Mouse (Mus musculus): ENCODE results near the gene Mllt6.

Mllt6 gene

GRCm38 (mm10) chr11:97662893-97663527 is at the start of gene Mllt6:
Gene Mllt6 (plus strand): TSS chr11:97663414.
- in situ Hi-C loops (cut with MboI, MseI) = no loop called here

- in situ Hi-C loops (cut with MboI, MseI) = no loop called here
These were observed 47.9 kb upstream of the Mllt6 start for GRCm38 (mm10) chr11:97615276-97615675.

- in situ Hi-C loops (cut with MboI, MseI) = no loop called here
These were observed 44.8 kb upstream of the Mllt6 start for GRCm38 (mm10) chr11:97618368-97618767.

GRCm38 (mm10) chr11:97619391-97619795 is 43.8 kb upstream of the Mllt6 start:
- in situ Hi-C loops (cut with MboI, MseI) = no loop called here

- in situ Hi-C loops (cut with MboI, MseI) = loop anchor here in 1 of 2 experiments (10.0 kb wide), 1 partner anchor 148 kb away; no protein-coding TSS in a partner anchor
These were observed 40.8 kb upstream of the Mllt6 start for GRCm38 (mm10) chr11:97622440-97622839.

GRCm38 (mm10) chr11:97623166-97623565 is 40.0 kb upstream of the Mllt6 start:
- in situ Hi-C loops (cut with MboI, MseI) = loop anchor here in 1 of 2 experiments (10.0 kb wide), 1 partner anchor 148 kb away; no protein-coding TSS in a partner anchor

- in situ Hi-C loops (cut with MboI, MseI) = loop anchor here (5.0 to 10.0 kb wide), 3 partner anchors 93 to 151 kb away; no protein-coding TSS in a partner anchor
These were observed 37.7 kb upstream of the Mllt6 start for GRCm38 (mm10) chr11:97625551-97625950.

- in situ Hi-C loops (cut with MboI, MseI) = loop anchor here (5.0 to 10.0 kb wide), 3 partner anchors 94 to 152 kb away; no protein-coding TSS in a partner anchor
These were observed 36.8 kb upstream of the Mllt6 start for GRCm38 (mm10) chr11:97626431-97626830.

- in situ Hi-C loops (cut with MboI, MseI) = loop anchor here (5.0 to 10.0 kb wide), 3 partner anchors 95 to 152 kb away; no protein-coding TSS in a partner anchor
These were observed 36.4 kb upstream of the Mllt6 start for GRCm38 (mm10) chr11:97626850-97627249.

GRCm38 (mm10) chr11:97627556-97628302 is 35.5 kb upstream of the Mllt6 start:
- in situ Hi-C loops (cut with MboI, MseI) = loop anchor here (5.0 to 10.0 kb wide), 3 partner anchors 95 to 153 kb away; no protein-coding TSS in a partner anchor

- in situ Hi-C loops (cut with MboI, MseI) = loop anchor here (5.0 to 10.0 kb wide), 3 partner anchors 96 to 153 kb away; no protein-coding TSS in a partner anchor
These were observed 35.0 kb upstream of the Mllt6 start for GRCm38 (mm10) chr11:97628303-97628567.

- in situ Hi-C loops (cut with MboI, MseI) = loop anchor here (5.0 to 10.0 kb wide), 3 partner anchors 97 to 154 kb away; no protein-coding TSS in a partner anchor
These were observed 34.4 kb upstream of the Mllt6 start for GRCm38 (mm10) chr11:97628568-97629518.

- in situ Hi-C loops (cut with MboI, MseI) = loop anchor here (5.0 to 10.0 kb wide), 3 partner anchors 97 to 155 kb away; no protein-coding TSS in a partner anchor
These were observed 33.6 kb upstream of the Mllt6 start, which contains the start of gene Epop for GRCm38 (mm10) chr11:97629576-97629975. Gene Epop (minus strand): TSS chr11:97629702.

- in situ Hi-C loops (cut with MboI, MseI) = loop anchor here in 1 of 2 experiments (5.0 kb wide), 1 partner anchor 66 kb away; no protein-coding TSS in a partner anchor
These were observed 32.2 kb upstream of the Mllt6 start for GRCm38 (mm10) chr11:97631046-97631445.

GRCm38 (mm10) chr11:97631500-97631899 is 31.7 kb upstream of the Mllt6 start:
- in situ Hi-C loops (cut with MboI, MseI) = loop anchor here in 1 of 2 experiments (5.0 kb wide), 1 partner anchor 66 kb away; no protein-coding TSS in a partner anchor

GRCm38 (mm10) chr11:97631938-97632337 is 31.3 kb upstream of the Mllt6 start:
- in situ Hi-C loops (cut with MboI, MseI) = loop anchor here in 1 of 2 experiments (5.0 kb wide), 1 partner anchor 65 kb away; no protein-coding TSS in a partner anchor

GRCm38 (mm10) chr11:97632440-97632839 is 30.8 kb upstream of the Mllt6 start:
- in situ Hi-C loops (cut with MboI, MseI) = loop anchor here in 1 of 2 experiments (5.0 kb wide), 1 partner anchor 65 kb away; no protein-coding TSS in a partner anchor

- in situ Hi-C loops (cut with MboI, MseI) = no loop called here
These were observed 27.7 kb upstream of the Mllt6 start for GRCm38 (mm10) chr11:97635468-97636019.

GRCm38 (mm10) chr11:97641668-97642067 is 21.5 kb upstream of the Mllt6 start:
- in situ Hi-C loops (cut with MboI, MseI) = loop anchor here in 1 of 2 experiments (5.0 kb wide), 1 partner anchor 51 kb away; no protein-coding TSS in a partner anchor

- in situ Hi-C loops (cut with MboI, MseI) = loop anchor here in 1 of 2 experiments (5.0 kb wide), 1 partner anchor 50 kb away; no protein-coding TSS in a partner anchor
These were observed 20.5 kb upstream of the Mllt6 start for GRCm38 (mm10) chr11:97642746-97643145.
